Mouse (Mus musculus) layer of hippocampus, adult 2 months (tissue): ENCODE measurements around the gene Tmem221. TPM values are rescaled to one million over a fixed set of nuclear protein-coding genes. Genes with fewer than 3 reads are reported as not detected.
A peak's percentile ranks its signal among the peaks of the same experiment; 100 is the strongest.

Source experiments
- DNase-seq, 2 experiments: peaks; one replicate each; pipeline ENCODE4 v3.0.0; 2022; ENCODE audit warnings: low spot score in 2 of 2
- H3K27ac ChIP-seq: fragments of 200-600 bp; 2 replicates; pipeline ENCODE4 v1.8.1; 2022
- H3K4me3 ChIP-seq: fragments of 200-600 bp; 2 replicates; pipeline ENCODE4 v1.8.1; 2022; ENCODE audit warnings: mild to moderate bottlenecking
- CTCF ChIP-seq: fragments of 200-600 bp; conservative IDR thresholded peaks from 2 replicates; pipeline ENCODE4 v1.8.1; 2022; ENCODE audit warnings: antibody characterized with exemption, mild to moderate bottlenecking, moderate library complexity
- total RNA-seq, 2 experiments: library from RNA; stranded (reverse); gene quantifications; 2 replicates each; pipeline ENCODE4 v1.2.3; 2021

Gene Tmem221
- total RNA-seq, 2 experiments from 2014 or later: 0.22 to 0.31 TPM

DNA sequence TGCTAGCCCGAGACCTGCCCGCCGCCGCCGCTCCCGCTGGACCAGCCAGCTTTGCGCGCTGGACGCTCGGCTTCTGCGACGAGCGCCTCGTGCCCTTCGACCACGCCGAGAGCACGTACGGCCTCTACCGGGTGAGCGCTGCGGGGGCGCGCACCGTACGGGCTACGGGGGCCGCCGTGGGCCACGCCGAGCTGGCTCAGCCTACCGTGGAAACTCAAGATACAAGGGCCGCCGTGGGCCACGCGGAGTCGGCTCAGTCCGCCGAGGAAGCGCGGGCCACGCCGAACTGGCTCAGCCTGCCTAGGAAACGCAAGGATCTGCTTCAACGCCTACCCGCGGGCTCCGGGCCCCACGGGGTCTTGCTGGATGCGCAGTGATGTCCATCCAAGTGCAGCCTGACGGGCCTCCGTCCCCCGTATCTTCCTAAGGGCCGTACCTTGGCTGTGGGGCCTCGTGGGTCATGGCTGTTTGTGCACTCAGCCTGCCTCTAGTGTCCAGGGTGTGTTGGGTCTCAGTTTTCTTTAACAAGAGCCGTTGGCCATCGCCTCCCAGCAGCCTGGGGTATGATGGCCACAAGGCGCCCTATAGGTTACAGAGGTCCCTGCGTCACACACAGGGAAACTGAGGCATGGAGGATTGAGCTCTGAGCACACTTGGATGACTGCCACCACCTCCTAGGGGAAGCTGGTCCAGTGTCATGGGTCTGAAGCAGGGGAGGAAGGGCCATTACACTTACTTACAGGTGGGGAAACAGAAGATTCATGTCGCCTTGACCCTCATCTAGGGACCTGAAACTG is 33.9 kb upstream of the Tmem221 start:
- TF ChIP-seq CTCF: no peak; the same call in 1 of the 2 replicates
- peak overlapping the region; percentile 79 for H3K4me3 ChIP-seq
- peak; percentile 85 to 87 for DNase-seq
- peak overlapping the region; percentile 99 for H3K27ac ChIP-seq

DNA sequence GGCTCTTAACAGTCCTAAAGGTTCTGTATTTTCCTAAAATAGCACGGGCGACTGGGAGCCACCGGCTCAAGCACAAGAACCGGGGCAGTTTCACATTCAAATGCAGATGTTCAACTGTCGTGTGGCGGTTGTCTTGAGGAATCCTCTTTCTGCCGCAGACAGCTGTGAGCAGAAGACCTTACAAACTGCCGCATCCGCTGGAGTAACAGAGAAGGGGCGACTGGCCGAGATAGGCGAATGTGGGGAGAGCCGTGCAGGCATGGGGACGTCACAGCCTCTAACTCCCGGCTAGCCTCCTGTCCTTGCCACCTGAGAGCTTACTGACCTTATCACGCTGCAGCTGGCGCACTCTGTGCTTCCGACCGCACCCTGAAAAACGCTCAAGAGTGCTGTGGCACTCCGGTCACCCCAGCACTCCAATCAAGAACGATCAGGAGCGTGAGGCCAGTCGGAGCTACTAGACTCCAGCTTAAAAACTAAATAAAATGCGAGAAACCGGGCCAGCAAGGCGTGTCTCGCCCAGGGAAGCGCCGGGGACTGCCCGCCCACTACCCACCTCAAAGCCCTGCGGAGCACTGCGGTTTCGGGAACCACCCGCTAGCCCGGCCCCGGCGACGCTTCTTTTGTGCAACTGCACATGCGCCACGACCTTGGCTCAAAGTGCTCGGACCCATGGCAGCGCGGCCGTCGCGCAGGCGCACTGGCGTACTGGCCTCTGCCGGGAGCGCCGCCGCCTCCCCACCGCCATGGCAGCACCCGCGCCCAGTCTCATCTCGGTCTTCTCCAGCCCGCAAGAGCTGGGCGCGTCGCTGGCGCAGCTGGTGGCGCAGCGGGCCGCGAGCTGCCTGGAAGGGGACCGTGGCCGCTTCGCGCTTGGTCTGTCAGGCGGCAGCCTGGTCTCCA is 33.1 kb upstream of the Tmem221 start, which contains the start of gene Pgls:
Gene Pgls, plus strand, starts transcription at position 706 of the 903 bp plus-strand sequence.
- peak within 1 kb of the TSS; percentile 79 for H3K4me3 ChIP-seq
- TF ChIP-seq CTCF: no peak; the same call in 1 of the 2 replicates
- DNase-seq: peak; percentile 95
- H3K27ac ChIP-seq: peak within 1 kb of the TSS; percentile 99

DNA sequence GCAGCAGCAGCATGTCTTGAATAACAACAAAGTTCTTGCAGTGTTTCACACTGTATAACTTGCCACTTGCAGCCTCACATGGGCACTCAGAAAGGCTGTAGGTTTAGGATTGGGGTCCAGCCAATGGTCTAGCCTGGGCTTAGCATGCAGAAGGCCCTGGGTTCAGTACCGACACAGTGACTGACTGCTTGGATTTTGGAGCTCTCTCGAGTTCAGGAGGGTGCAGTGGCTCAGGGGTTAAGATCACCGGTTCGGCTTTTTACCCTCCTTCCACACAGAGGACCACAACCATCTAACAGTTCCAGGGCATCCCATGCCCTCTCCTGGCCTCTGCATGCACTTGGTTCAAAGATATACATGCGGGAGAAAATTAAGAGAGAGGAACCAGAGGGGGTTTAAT is 32.3 kb upstream of the Tmem221 start:
- no peak for DNase-seq
- H3K27ac ChIP-seq: peak overlapping the region; percentile 99
- H3K4me3 ChIP-seq: peak overlapping the region; percentile 79
- TF ChIP-seq CTCF: no peak

DNA sequence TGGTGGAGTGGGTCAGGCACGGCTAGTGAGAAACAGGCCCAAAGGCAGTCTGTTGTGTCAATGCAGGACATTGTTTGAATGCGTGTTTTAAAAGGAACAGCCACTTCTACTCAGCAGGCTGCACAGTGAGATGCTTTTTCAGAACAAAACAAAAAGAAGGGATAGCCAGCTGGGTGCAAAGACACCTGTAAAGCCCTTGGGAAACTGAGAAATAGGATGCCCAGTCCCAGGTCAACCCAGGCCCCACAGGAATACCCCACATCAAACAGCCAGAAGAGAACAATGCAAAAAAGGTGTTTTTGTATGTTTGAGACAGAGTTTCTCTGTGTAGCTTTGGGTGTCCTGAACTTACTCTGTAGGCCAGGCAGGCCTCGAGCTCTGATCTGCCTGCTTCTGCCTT is 30.1 kb upstream of the Tmem221 start:
- no peak overlapping the region for H3K4me3 ChIP-seq
- no peak for TF ChIP-seq CTCF
- H3K27ac ChIP-seq: no peak overlapping the region
- no peak for DNase-seq

DNA sequence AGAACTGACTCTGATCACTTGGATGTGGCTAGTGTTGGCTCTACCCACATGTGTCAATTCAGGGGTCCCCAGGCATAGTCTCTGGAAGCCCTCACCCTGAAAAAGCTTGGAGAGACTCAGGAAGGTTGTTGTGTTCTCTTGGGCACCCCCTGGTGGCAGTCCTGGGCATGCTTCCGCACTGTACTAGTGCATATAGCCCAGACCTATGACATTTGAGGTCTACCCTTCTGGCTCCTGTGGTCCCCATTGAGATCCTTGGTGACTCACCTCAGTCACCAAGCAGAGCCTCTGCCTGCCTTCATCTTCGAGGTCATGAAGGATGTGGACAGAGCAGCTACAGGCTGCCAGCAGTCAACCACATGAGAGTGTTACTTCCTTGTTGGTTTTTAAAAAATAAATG is 28.2 kb upstream of the Tmem221 start:
- peak; percentile 82 for TF ChIP-seq CTCF
- DNase-seq: peak in 1 of 2 experiments; percentile 56
- Histone ChIP-seq H3K27ac (no peak overlapping the region), H3K4me3 (no peak overlapping the region)

DNA sequence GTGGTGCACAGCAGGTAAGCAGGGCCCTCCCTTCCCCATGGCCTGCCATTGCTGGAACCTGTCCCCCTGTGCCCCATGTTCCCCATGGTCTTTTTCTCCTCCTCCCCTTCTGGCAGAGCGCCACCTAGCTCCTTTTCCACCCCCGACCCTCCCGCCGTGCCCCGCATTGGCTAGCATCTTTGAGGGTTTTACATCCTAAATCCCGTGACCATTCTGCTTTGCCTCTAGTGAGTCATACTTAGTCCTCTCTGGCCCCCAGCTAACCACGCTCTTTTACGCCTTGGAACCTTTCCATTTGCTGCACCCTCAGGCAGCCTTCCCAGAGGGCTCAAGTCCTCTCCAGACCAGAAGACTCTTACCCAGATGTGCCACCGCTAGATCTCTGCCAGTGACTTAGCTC is 21.5 kb upstream of the Tmem221 start:
- no peak for DNase-seq
- Histone ChIP-seq H3K27ac (no peak overlapping the region), H3K4me3 (no peak overlapping the region)
- TF ChIP-seq CTCF: no peak

DNA sequence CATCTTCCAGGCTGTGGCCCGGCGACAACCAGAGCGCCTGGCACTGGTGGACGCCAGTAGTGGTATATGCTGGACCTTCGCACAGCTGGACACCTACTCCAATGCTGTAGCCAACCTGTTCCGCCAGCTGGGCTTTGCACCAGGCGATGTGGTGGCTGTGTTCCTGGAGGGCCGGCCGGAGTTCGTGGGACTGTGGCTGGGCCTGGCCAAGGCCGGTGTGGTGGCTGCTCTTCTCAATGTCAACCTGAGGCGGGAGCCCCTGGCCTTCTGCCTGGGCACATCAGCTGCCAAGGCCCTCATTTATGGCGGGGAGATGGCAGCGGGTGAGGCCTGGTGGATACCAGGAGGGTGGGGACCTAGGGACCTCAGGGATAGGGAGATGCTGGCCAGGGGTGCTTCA is 20.8 kb upstream of the Tmem221 start:
- H3K4me3 ChIP-seq: no peak overlapping the region
- no peak for DNase-seq
- no peak for TF ChIP-seq CTCF
- peak overlapping the region; percentile 59; the same call in 1 of the 2 replicates for H3K27ac ChIP-seq

DNA sequence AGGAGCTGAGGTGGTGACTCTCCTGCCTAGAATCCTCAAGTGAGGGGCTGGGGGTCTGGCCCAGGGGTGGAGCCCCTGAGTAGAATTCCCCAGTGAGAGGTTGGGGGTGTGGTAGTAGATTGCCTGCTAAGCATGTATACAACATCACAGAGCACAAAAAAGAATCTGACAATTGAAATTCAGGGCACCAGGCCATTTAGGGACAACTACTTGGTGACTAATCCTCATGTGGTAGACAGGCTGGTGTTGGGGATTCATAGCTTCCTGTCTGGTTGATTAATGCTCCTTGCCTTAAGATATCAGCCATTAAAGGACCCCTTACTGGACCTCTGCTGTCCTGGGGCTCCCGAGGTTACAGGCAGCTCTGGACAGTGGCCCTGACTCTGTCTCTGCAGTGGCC is 20.3 kb upstream of the Tmem221 start:
- H3K27ac ChIP-seq: peak overlapping the region; percentile 59; the same call in 1 of the 2 replicates
- DNase-seq: no peak
- H3K4me3 ChIP-seq: no peak overlapping the region
- no peak for TF ChIP-seq CTCF

DNA sequence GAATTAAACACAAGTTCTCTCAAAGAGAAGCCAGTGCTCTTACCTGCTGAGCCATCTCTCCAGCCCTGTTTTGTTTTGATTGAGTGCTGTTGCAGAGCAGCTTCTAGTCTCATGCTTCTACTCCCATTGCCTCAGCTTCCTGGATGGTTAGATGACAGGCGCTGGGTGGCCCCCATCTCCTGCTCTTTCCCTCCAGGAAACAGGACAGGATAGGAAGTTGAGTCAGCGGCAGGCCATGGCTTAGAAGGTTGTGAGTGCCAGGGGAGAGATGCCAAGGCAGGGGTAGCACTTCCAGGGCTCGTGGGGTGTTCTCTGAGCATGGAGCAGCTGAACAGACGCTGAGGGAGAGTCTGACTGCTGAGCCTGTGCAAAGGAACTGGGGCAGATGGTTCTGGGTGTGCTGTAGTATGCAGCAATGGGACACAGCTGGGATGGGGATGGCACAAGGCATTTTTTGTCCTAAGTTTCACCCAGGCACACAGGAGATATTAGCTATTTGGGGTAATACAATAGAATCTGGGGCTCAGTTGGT is 19.3 kb upstream of the Tmem221 start:
- DNase-seq: peak in 1 of 2 experiments; percentile 38
- TF ChIP-seq CTCF: no peak
- H3K4me3 ChIP-seq: no peak overlapping the region
- peak overlapping the region; percentile 54 for H3K27ac ChIP-seq

DNA sequence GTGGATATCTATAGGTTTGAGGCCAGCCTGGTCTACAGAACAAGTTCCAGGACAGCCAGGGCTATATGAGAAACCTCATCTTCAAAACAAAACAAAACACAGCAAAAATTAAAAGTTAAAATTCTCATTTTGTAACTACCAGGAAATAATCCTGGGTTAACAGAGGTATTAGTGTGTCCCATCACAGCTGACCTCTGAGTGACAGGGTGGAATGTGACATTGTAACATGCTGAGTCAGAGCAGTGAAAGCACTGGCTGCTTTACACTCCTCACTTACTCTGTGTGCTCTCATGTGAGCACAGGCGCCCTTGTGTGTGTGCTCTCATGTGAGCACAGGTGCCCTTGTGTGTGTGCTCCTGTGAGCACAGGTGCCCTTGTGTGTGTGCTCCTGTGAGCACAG is 16.3 kb upstream of the Tmem221 start:
- H3K27ac ChIP-seq: no peak overlapping the region
- no peak for DNase-seq
- H3K4me3 ChIP-seq: no peak overlapping the region
- TF ChIP-seq CTCF: no peak

DNA sequence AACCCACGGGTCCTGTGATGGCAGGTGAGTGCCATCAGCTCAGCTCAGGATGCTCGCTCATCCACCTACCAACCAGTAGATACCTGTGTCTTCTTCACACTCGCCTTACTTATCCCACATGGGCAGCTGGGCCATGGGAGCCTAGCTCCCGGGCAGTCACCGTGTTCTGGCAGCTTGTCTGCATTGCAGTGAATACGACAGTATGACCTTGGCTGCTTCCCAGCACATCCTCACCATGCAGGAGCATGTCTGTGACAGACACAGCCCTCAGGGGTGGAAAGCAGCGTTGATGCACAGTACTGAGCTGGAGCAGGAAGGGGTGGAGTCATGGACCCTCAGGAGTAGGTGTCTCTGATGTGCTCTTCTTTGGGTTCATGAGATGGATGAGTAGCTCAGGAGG is 15.8 kb upstream of the Tmem221 start:
- no peak overlapping the region for H3K4me3 ChIP-seq
- TF ChIP-seq CTCF: no peak
- no peak overlapping the region for H3K27ac ChIP-seq
- DNase-seq: no peak

DNA sequence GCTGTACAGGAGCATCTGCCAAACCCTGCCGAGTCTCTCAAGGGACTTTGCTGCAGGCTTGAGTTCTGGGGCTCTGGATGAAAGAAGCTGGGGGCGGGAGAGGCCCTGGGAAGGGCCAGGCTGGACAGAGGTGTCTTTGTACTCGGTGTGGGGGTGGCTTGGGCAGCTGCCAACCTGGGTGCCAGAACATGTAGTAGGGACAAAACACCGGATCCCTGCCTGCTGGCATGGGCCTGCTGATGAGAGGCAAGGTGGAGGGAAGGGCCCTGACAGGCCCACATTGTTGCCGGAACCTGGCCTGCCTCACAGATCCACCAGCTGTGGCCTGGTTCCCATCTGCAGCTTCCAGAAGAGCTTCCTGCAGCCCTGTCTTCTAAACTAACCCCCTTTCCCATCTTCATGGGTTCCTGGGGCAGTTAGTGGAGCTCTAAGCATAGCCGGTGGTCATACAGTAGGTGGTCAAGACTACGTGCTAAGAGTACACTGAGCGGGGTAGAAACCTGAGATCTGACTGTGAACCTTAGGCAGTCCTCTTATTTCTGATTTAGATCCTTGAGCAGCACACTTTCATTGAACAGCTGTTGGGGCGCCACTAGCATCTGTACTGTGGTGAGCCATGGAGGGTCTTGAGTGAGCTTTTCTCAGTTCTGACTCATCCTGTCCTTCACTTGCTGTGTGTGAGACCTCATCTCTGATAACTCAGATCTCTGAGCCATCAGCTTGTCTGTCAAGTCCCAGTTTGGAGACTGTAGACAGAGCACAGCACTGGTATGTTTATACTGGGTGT is 14.4 kb upstream of the Tmem221 start:
- Histone ChIP-seq H3K27ac (peak overlapping the region; percentile 95), H3K4me3 (peak overlapping the region; percentile 43)
- DNase-seq: peak; percentile 86 to 89
- TF ChIP-seq CTCF: no peak
